Mouse (Mus musculus) embryonic facial prominence, embryonic 14.5 days (tissue): ENCODE results near the gene Erp29. TPM values are rescaled to one million over a fixed set of nuclear protein-coding genes. Genes with fewer than 3 reads are reported as not detected.

Experiments used
- ATAC-seq: fragments of 200-750 bp; cut with Nextera tagmentation; 2 replicates; pipeline ENCODE4 v1.8.0; 2017; ENCODE audit warnings: low read depth, moderate number of reproducible peaks, moderate TSS enrichment
- DNase-seq: peaks from one replicate; pipeline ENCODE4 v3.0.0-alpha.2; 2015; ENCODE audit warnings: low spot score
- H3K27ac ChIP-seq: fragments of 300-500 bp; sonication (generic); replicated peaks from 2 replicates; pipeline ENCODE4 v1.5.1; 2014; ENCODE audit warnings: low read depth, mild to moderate bottlenecking, low read length, moderate library complexity
- H3K27me3 ChIP-seq: fragments of 300-500 bp; sonication (generic); replicated peaks from 2 replicates; pipeline ENCODE4 v1.6.1; 2014; ENCODE audit warnings: low read length; ENCODE audit not compliant: control insufficient read depth, insufficient read depth
- H3K36me3 ChIP-seq: fragments of 300-500 bp; sonication (generic); 2 replicates; pipeline ENCODE4 v1.6.1; 2014; ENCODE audit warnings: low read length, mixed read lengths; ENCODE audit not compliant: control insufficient read depth, insufficient read depth
- H3K4me1 ChIP-seq: fragments of 300-500 bp; sonication (generic); 2 replicates; pipeline ENCODE4 v1.6.1; 2014; ENCODE audit warnings: antibody characterized with exemption, low read length; ENCODE audit not compliant: control insufficient read depth, insufficient read depth
- H3K4me2 ChIP-seq: fragments of 300-500 bp; sonication (generic); 2 replicates; pipeline ENCODE4 v1.6.1; 2014; ENCODE audit warnings: low read depth, mild to moderate bottlenecking, low read length, moderate library complexity, mixed read lengths
- H3K4me3 ChIP-seq: fragments of 300-500 bp; sonication (generic); 2 replicates; pipeline ENCODE4 v1.5.1; 2014; ENCODE audit warnings: low read depth, mild to moderate bottlenecking, low read length
- H3K9ac ChIP-seq: fragments of 300-500 bp; sonication (generic); 2 replicates; pipeline ENCODE4 v1.6.1; 2014; ENCODE audit warnings: low read depth, mild to moderate bottlenecking, low read length, moderate library complexity, mixed read lengths
- H3K9me3 ChIP-seq: fragments of 300-500 bp; sonication (generic); 2 replicates; pipeline ENCODE4 v1.6.1; 2016; ENCODE audit warnings: low read length; ENCODE audit not compliant: control insufficient read depth
- WGBS: fragments of 180-500 bp; shearing (Covaris S2); extraction: QIAGEN DNeasy Blood & Tissue Kit; methylation state at CpG from one replicate; pipeline ENCODE4 v1.1.7; 2014; 5-methylcytosine and 5-hydroxymethylcytosine counted together
- polyA plus RNA-seq: library from polyadenylated mRNA; unstranded; fragments of >200 nt; fragmentation: Nextera tagmentation; extraction: Ambion mirVana; gene quantifications from 2 replicates; pipeline ENCODE4 v1.2.1, GENCODE M21; 2014

The Erp29 gene
- polyA plus RNA-seq, 1 experiment from 2014 or later: 157 TPM

GRCm38 (mm10) chr5:121438756-121439155, 13.6 kb downstream of the Erp29 start:
- no peak overlapping the region for H3K4me2 ChIP-seq
- H3K4me1 ChIP-seq: no peaks in the 10 kb centered on the region
- H3K36me3 ChIP-seq: peaks cover 91% of the 10 kb centered on the region
- 82% methylated on average over 11 of the region's 11 CpGs for WGBS
- DNase-seq (no peak), ATAC-seq (no peak)
- no peak overlapping the region for H3K9ac ChIP-seq
- H3K27me3 ChIP-seq: no peaks in the 10 kb centered on the region
- H3K9me3 ChIP-seq: no peaks in the 10 kb centered on the region
- no peak overlapping the region for H3K27ac ChIP-seq
- no peak overlapping the region for H3K4me3 ChIP-seq

- no peaks in the 10 kb centered on the region for H3K27me3 ChIP-seq
- no peaks in the 10 kb centered on the region for H3K9me3 ChIP-seq
- H3K4me3 ChIP-seq: no peak overlapping the region
- no peak overlapping the region for H3K9ac ChIP-seq
- H3K4me1 ChIP-seq: no peaks in the 10 kb centered on the region
- peaks cover 91% of the 10 kb centered on the region for H3K36me3 ChIP-seq
- ATAC-seq: no peak
- H3K27ac ChIP-seq: no peak overlapping the region
- no peak for DNase-seq
- no peak overlapping the region for H3K4me2 ChIP-seq
- WGBS: 85% methylated on average over 5 of the region's 5 CpGs
These were observed 14.2 kb downstream of the Erp29 start for GRCm38 (mm10) chr5:121438131-121438530.

- 88% methylated on average over 3 of the region's 3 CpGs for WGBS
- Histone ChIP-seq H3K27ac (no peak overlapping the region), H3K4me2 (no peak overlapping the region), H3K27me3 (no peaks in the 10 kb centered on the region), H3K9me3 (no peaks in the 10 kb centered on the region), H3K4me3 (no peak overlapping the region), H3K9ac (no peak overlapping the region), H3K36me3 (peaks cover 100% of the 10 kb centered on the region), H3K4me1 (no peaks in the 10 kb centered on the region)
- no peak for DNase-seq
- no peak for ATAC-seq
These were observed 23.4 kb downstream of the Erp29 start for GRCm38 (mm10) chr5:121428954-121429353.

GRCm38 (mm10) chr5:121423297-121423696, 29.0 kb downstream of the Erp29 start:
- H3K36me3 ChIP-seq: peaks cover 98% of the 10 kb centered on the region
- 61% methylated on average over 10 of the region's 10 CpGs for WGBS
- DNase-seq (no peak), ATAC-seq (no peak)
- H3K4me2 ChIP-seq: no peak overlapping the region
- no peaks in the 10 kb centered on the region for H3K9me3 ChIP-seq
- no peak overlapping the region for H3K27ac ChIP-seq
- H3K27me3 ChIP-seq: no peaks in the 10 kb centered on the region
- H3K9ac ChIP-seq: no peak overlapping the region
- H3K4me3 ChIP-seq: no peak overlapping the region
- no peaks in the 10 kb centered on the region for H3K4me1 ChIP-seq

GRCm38 (mm10) chr5:121422787-121423186, 29.5 kb downstream of the Erp29 start:
- H3K27ac ChIP-seq: no peak overlapping the region
- no peaks in the 10 kb centered on the region for H3K4me1 ChIP-seq
- DNase-seq (no peak), ATAC-seq (no peak)
- H3K9ac ChIP-seq: no peak overlapping the region
- H3K36me3 ChIP-seq: peaks cover 98% of the 10 kb centered on the region
- no peak overlapping the region for H3K4me3 ChIP-seq
- H3K4me2 ChIP-seq: no peak overlapping the region
- no peaks in the 10 kb centered on the region for H3K27me3 ChIP-seq
- WGBS: 92% methylated on average over 6 of the region's 6 CpGs
- H3K9me3 ChIP-seq: no peaks in the 10 kb centered on the region

GRCm38 (mm10) chr5:121420721-121421120, 31.6 kb downstream of the Erp29 start:
- Histone ChIP-seq H3K9ac (no peak overlapping the region), H3K27ac (no peak overlapping the region)

GRCm38 (mm10) chr5:121410975-121411374, 41.3 kb downstream of the Erp29 start:
- no peaks in the 10 kb centered on the region for H3K9me3 ChIP-seq
- 93% methylated on average over 4 of the region's 4 CpGs for WGBS
- no peak overlapping the region for H3K9ac ChIP-seq
- DNase-seq (no peak), ATAC-seq (no peak)
- H3K4me1 ChIP-seq: no peaks in the 10 kb centered on the region
- peaks cover 79% of the 10 kb centered on the region for H3K36me3 ChIP-seq
- no peak overlapping the region for H3K4me2 ChIP-seq
- H3K27ac ChIP-seq: no peak overlapping the region
- no peak overlapping the region for H3K4me3 ChIP-seq
- no peaks in the 10 kb centered on the region for H3K27me3 ChIP-seq

More at GRCm38 (mm10) chr5:121420721-121421120, 31.6 kb downstream of the Erp29 start:
- DNase-seq (no peak), ATAC-seq (no peak)
- Histone ChIP-seq H3K4me2 (no peak overlapping the region), H3K9me3 (no peaks in the 10 kb centered on the region), H3K4me1 (no peaks in the 10 kb centered on the region), H3K4me3 (no peak overlapping the region), H3K27me3 (no peaks in the 10 kb centered on the region), H3K36me3 (peaks cover 98% of the 10 kb centered on the region)
- WGBS: 94% methylated on average over 9 of the region's 9 CpGs

GRCm38 (mm10) chr5:121407856-121408255, 44.5 kb downstream of the Erp29 start:
- H3K9ac ChIP-seq: no peak overlapping the region
- DNase-seq: no peak
- H3K9me3 ChIP-seq: no peaks in the 10 kb centered on the region
- no peak overlapping the region for H3K27ac ChIP-seq
- no peak overlapping the region for H3K4me2 ChIP-seq
- WGBS: 89% methylated on average over 8 of the region's 8 CpGs
- H3K4me3 ChIP-seq: no peak overlapping the region
- no peaks in the 10 kb centered on the region for H3K27me3 ChIP-seq
- H3K4me1 ChIP-seq: no peaks in the 10 kb centered on the region
- ATAC-seq: no peak
- peaks cover 60% of the 10 kb centered on the region for H3K36me3 ChIP-seq

- Histone ChIP-seq H3K27me3 (no peaks in the 10 kb centered on the region), H3K4me1 (peaks cover 6% of the 10 kb centered on the region; the same call in 1 of the 2 replicates), H3K36me3 (peaks cover 12% of the 10 kb centered on the region), H3K27ac (no peak overlapping the region), H3K4me2 (no peak overlapping the region), H3K4me3 (no peak overlapping the region), H3K9me3 (no peaks in the 10 kb centered on the region), H3K9ac (no peak overlapping the region)
- WGBS: 85% methylated on average over 5 of the region's 5 CpGs
- ATAC-seq (no peak), DNase-seq (no peak)
These were observed 51.5 kb downstream of the Erp29 start for GRCm38 (mm10) chr5:121400849-121401248.
